Mouse (Mus musculus): Measurements from ENCODE around the gene Rtp1. TPM values are rescaled to one million over a fixed set of nuclear protein-coding genes. Genes with fewer than 3 reads are reported as not detected.
A peak's percentile ranks its signal among the peaks of the same experiment; 100 is the strongest.

Rtp1 gene
- polyA plus RNA-seq (2015; fragmentation: Nextera tagmentation; extraction: Ambion mirVana): 0.06 and 0.10 TPM in 2 replicates

DNA sequence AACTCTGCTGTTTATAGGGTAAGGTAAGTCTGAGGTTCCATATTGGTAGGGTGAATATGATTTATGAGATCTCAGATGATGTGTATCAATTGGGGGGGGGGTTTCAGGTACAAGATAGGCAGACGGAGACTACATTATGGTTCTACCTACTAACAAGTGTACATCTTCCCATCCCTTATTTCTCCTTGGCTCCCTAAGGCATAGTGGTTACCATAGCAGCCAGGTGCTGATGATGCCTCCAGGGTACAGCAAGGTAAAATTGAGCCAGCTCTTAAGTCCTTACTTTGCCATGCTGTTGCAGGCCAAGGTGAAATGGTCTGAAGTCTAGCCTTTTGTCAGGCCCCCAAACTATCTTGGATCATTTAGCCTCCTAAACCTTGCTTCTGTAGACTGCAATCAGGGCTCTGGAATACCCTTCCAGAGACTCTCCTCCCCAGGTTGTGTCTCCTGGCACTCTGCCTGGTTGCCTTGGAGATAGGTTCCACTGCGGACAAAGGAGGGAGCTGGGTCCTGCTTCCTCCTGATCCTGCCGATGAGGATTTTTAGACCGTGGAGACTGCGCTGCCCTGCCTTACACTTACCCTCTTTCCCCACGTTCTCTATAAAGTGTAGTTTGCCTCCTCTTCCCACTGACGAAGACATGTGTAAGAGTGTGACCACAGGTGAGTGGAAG lies at the start of gene Rtp1:
TSS of gene Rtp1 (plus strand) at position 487 of the 673 bp plus-strand sequence.
- Histone ChIP-seq H3K4me1 (replicated peaks) (no peaks in the 10 kb centered on the region), H3K4me3 (no peak within 1 kb of the TSS), H3K36me3 (no peaks in the 10 kb centered on the region), H3K9me3 (no peaks in the 10 kb centered on the region), H3K4me2 (no peak within 1 kb of the TSS), H3K27ac (replicated peaks) (no peak within 1 kb of the TSS), H3K27me3 (no peaks in the 10 kb centered on the region), H3K9ac (no peak within 1 kb of the TSS)
- 79% methylated on average over 7 of the region's 7 CpGs for WGBS
- ATAC-seq (ENCODE audit: low read depth): no peak

DNA sequence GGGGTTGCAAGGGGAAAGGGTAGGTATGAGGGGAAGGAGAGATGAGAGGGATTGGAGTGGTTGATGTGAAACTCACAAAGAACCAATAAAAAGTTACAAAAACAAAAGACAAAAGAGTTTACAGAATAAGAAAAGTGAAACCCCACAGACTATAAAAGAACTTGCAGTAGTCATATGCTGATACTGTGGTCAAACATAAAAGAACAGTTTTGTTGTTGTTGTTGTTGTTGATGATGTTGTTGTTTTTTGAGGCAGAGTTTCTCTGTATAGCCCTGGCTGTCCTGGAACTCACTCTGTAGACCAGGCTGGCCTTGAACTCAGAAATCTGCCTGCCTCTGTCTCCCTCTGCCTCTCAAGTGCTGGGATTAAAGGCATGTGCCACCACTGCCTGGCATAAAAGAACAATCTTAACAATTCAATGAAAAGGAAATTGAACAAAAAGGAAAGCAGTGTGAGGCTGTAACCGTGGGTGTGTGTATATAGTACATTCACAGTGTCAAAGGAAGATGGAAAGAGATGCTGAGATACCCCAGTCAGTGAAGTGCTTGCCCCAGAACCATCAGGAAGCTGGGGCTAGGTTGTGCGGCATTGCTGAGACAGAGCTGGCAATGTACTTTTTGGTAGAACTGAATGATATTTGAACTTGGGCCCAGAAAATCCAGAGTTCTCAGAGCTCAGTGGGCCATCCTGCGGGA lies 49.2 kb upstream of the Rtp1 start:
- Histone ChIP-seq H3K27me3 (no peaks in the 10 kb centered on the region), H3K9ac (no peak overlapping the region), H3K36me3 (no peaks in the 10 kb centered on the region), H3K4me2 (no peak overlapping the region), H3K4me1 (replicated peaks) (no peaks in the 10 kb centered on the region), H3K4me3 (no peak overlapping the region), H3K27ac (replicated peaks) (no peak overlapping the region), H3K9me3 (peaks cover 6% of the 10 kb centered on the region; the same call in 1 of the 2 replicates)
- WGBS: 72% methylated on average over 3 of the region's 3 CpGs
- ATAC-seq (ENCODE audit: low read depth): no peak

DNA sequence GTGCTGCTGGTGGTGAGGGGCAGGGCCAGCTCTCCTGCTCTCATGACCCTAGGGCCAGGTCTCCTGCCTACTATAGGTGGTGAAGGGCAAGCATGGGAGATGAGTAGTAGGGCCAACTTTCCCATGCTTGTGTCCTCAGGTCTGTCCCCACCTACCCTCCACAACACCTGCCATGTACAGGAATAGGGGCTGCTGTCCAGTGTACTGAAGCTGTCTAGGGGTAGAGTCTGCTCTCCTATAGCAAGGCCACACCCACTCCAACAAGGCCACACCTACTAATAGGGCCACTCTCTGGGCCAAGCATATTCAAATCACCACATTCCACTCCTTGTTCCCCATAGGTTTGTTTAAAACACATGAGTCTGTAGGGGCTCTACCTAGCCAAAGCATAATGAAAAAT lies 44.6 kb upstream of the Rtp1 start:
- ATAC-seq (ENCODE audit: low read depth): no peak
- Histone ChIP-seq H3K9ac (no peak overlapping the region), H3K27me3 (no peaks in the 10 kb centered on the region), H3K4me3 (no peak overlapping the region), H3K4me1 (replicated peaks) (no peaks in the 10 kb centered on the region), H3K4me2 (no peak overlapping the region), H3K27ac (replicated peaks) (no peak overlapping the region), H3K9me3 (peaks cover 10% of the 10 kb centered on the region; the same call in 1 of the 2 replicates), H3K36me3 (no peaks in the 10 kb centered on the region)

DNA sequence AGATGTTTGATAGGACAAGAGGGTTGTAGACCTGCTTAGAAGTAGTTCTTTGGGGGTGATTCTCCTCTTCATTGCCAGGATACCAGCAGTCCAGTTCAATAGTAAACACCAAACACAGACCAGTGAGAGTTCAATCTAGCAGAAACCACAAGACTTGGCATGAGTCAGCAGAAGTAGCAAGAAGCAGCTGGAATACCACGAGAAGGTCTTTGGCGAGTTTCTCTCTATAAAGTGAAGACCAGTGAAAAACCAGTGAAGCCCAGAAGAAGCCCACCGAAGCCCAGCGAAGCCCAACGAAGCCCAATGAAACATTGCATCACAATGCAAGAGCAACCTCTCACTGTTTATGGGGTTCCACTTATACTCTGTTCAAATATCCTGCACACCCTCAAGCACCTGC lies 31.0 kb upstream of the Rtp1 start:
- Histone ChIP-seq H3K4me1 (replicated peaks) (no peaks in the 10 kb centered on the region), H3K27ac (replicated peaks) (no peak overlapping the region), H3K27me3 (no peaks in the 10 kb centered on the region), H3K9me3 (no peaks in the 10 kb centered on the region), H3K36me3 (no peaks in the 10 kb centered on the region), H3K4me2 (no peak overlapping the region), H3K9ac (no peak overlapping the region), H3K4me3 (no peak overlapping the region)
- WGBS: 89% methylated on average over 5 of the region's 5 CpGs
- no peak for ATAC-seq (ENCODE audit: low read depth)

DNA sequence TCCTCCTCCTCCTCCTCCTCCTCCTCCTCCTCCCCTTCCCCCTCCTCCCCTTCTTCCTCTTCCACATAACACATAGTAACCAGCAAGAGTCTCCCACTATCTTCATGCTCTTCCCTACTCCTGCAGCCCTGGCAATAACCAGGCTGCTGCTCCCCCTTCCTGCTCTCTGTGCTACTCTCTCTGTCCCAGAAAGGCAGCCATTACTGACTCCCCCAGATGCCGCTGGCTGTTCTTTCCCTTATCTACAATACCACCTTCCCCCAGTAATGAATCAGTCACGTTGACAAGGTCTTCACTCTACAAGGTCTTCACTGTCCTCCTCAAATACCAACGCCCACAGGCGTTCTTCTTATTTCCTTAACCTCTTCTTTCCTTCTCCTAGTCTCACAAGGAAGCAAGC lies 27.5 kb upstream of the Rtp1 start:
- no peak for ATAC-seq (ENCODE audit: low read depth)
- no peaks in the 10 kb centered on the region for H3K4me1 ChIP-seq (replicated peaks)
- no peaks in the 10 kb centered on the region for H3K9me3 ChIP-seq
- no peak overlapping the region for H3K4me2 ChIP-seq
- 74% methylated on average over 4 of the region's 4 CpGs for WGBS
- H3K9ac ChIP-seq: no peak overlapping the region
- no peak overlapping the region for H3K4me3 ChIP-seq
- H3K36me3 ChIP-seq: no peaks in the 10 kb centered on the region
- H3K27me3 ChIP-seq: no peaks in the 10 kb centered on the region
- H3K27ac ChIP-seq (replicated peaks): no peak overlapping the region

DNA sequence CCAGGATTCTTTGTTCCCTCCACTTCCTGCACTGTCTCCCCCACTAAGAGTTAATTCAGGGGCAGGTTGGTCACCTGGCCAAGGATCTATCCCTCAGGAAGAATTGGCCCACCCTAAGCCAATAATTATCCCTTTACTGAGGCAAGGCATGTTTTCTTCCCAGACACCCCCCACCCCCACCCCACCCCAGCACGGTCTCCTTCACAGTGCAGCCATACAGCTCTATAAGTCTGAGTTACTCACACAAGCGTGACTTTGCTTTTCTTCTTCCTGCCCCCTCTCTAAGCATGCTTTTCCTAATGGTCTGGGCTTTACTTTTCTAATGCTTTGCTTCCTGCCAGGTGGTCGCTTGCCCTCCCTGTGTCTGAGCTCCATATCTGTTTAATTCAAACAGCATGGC lies 27.0 kb upstream of the Rtp1 start:
- 68% methylated on average over 3 of the region's 3 CpGs for WGBS
- Histone ChIP-seq H3K4me3 (no peak overlapping the region), H3K27me3 (no peaks in the 10 kb centered on the region), H3K9ac (no peak overlapping the region), H3K27ac (replicated peaks) (no peak overlapping the region), H3K36me3 (no peaks in the 10 kb centered on the region), H3K4me2 (no peak overlapping the region), H3K4me1 (replicated peaks) (no peaks in the 10 kb centered on the region), H3K9me3 (no peaks in the 10 kb centered on the region)
- ATAC-seq (ENCODE audit: low read depth): no peak

DNA sequence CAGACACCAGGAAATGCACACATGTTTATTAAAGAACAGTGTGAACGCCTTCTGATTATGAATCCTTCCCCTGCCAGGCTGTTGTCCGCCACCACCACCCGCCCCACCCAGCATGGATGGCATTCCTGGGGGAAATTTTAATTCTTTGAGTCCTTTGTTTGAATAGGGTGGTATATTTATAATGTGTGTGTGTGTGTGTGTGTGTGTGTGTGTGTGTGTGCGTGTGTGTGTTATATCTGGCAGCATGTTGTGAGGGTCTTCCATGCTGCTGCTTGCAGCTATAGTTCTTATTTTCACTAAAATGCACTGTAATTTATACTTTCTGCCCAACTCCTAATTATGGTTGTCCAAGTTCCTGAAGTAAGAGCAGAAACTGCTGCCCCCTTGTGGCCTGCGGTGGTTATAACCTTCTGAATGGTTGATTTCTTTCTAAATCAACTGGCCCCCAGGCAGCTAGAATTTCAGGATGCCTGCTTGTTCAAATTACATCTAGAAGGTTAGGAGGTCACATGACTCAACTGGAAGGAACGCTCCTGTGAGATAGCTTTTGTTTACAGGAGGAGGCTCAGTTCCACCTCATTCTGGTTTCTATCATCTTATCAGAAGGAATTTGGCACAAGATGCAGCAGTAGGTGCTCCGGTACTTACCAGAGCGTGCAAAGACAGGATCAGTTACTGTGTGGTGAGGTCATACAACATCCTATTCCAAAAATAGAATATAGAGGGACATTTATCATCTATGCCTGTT lies 25.8 kb upstream of the Rtp1 start:
- Histone ChIP-seq H3K27ac (replicated peaks) (no peak overlapping the region), H3K27me3 (no peaks in the 10 kb centered on the region), H3K4me2 (no peak overlapping the region), H3K4me3 (no peak overlapping the region), H3K9ac (no peak overlapping the region), H3K36me3 (no peaks in the 10 kb centered on the region), H3K4me1 (replicated peaks) (no peaks in the 10 kb centered on the region), H3K9me3 (no peaks in the 10 kb centered on the region)
- 52% methylated on average over 8 of the region's 8 CpGs for WGBS
- no peak for ATAC-seq (ENCODE audit: low read depth)

DNA sequence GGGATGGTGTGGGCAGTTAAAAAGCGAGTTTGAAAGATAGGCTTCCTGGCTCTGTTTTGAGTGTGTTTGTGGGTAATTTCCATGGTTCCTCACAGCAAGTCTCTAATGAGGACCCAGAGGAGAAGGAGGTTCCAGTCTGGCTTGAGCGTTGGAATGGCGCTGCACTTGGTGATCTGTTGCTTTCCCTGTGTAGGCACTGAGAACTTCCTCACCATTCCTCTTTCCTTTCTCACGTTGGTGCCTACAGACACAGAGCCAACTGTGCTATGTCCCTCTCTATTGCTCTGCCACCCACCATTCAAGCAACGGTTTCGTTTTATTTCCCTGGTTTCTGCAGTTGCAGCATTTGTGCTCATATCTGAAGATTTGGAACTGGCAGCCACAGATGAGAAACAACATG lies 16.0 kb upstream of the Rtp1 start:
- no peak overlapping the region for H3K9ac ChIP-seq
- 78% methylated on average over 6 of the region's 6 CpGs for WGBS
- no peaks in the 10 kb centered on the region for H3K27me3 ChIP-seq
- no peak overlapping the region for H3K4me2 ChIP-seq
- peaks cover 19% of the 10 kb centered on the region for H3K4me1 ChIP-seq (replicated peaks)
- H3K4me3 ChIP-seq: no peak overlapping the region
- no peak for ATAC-seq (ENCODE audit: low read depth)
- H3K27ac ChIP-seq (replicated peaks): no peak overlapping the region
- no peaks in the 10 kb centered on the region for H3K9me3 ChIP-seq
- no peaks in the 10 kb centered on the region for H3K36me3 ChIP-seq

DNA sequence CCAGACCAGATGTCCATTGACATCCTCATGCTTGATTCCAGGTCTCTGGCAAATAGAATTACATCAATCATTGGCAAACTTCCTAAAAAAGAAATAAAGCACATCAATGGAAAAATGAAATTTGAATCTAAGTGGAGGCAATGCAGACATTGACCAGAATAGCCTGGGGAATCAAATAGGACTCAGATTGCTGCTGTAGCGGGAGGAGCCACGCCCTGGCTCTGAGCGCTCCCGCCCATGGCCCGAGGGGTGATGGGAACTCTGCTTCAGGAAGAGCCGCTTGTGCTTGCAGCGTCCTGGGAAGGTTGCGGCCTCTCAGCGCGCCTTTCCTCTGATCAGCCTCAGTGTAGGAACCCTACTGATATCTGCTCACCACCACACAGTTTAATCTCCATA lies 12.7 kb upstream of the Rtp1 start:
- Histone ChIP-seq H3K36me3 (no peaks in the 10 kb centered on the region), H3K4me1 (replicated peaks) (peaks cover 21% of the 10 kb centered on the region), H3K9me3 (no peaks in the 10 kb centered on the region), H3K9ac (no peak overlapping the region), H3K27ac (replicated peaks) (peak overlapping the region; percentile 66), H3K4me2 (peak overlapping the region; percentile 41), H3K4me3 (no peak overlapping the region), H3K27me3 (no peaks in the 10 kb centered on the region)
- no peak for ATAC-seq (ENCODE audit: low read depth)
- 31% methylated on average over 10 of the region's 10 CpGs for WGBS

DNA sequence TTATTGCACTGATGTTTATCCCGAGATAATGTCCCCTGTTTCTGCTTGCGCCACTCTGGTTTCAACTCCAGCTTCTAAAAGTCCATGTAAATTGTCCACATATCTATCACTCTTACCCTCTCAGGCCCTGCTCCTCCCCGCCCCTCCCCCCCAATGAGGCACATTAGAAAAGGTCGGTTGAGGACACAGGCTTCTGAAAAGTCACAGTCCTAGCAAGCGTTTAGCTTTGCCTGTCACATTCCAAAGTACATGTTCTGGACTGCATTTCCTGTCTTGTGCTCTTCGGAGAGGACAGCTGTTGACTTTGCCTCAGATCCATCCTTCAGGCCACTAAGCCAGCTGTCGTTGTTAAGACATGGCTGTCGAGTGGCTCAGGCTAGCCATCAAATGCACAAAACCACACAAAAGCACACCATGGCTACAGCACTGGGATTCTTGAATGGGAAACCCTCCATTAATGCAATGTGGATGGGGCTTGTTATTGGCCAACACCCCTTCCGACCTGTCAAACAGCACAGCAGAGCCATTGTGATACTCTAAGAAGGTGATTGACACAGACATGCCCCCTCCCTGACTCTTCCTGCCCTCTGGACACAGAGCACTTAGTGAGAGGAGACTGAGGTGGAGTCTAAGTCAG lies 12.2 kb upstream of the Rtp1 start:
- no peaks in the 10 kb centered on the region for H3K9me3 ChIP-seq
- H3K9ac ChIP-seq: no peak overlapping the region
- peak; percentile 17; the same call in 1 of the 2 replicates for ATAC-seq (ENCODE audit: low read depth)
- peak overlapping the region; percentile 41 for H3K4me2 ChIP-seq
- no peaks in the 10 kb centered on the region for H3K36me3 ChIP-seq
- no peaks in the 10 kb centered on the region for H3K27me3 ChIP-seq
- H3K4me1 ChIP-seq (replicated peaks): peaks cover 21% of the 10 kb centered on the region
- peak overlapping the region; percentile 66 for H3K27ac ChIP-seq (replicated peaks)
- 47% methylated on average over 9 of the region's 9 CpGs for WGBS
- no peak overlapping the region for H3K4me3 ChIP-seq

DNA sequence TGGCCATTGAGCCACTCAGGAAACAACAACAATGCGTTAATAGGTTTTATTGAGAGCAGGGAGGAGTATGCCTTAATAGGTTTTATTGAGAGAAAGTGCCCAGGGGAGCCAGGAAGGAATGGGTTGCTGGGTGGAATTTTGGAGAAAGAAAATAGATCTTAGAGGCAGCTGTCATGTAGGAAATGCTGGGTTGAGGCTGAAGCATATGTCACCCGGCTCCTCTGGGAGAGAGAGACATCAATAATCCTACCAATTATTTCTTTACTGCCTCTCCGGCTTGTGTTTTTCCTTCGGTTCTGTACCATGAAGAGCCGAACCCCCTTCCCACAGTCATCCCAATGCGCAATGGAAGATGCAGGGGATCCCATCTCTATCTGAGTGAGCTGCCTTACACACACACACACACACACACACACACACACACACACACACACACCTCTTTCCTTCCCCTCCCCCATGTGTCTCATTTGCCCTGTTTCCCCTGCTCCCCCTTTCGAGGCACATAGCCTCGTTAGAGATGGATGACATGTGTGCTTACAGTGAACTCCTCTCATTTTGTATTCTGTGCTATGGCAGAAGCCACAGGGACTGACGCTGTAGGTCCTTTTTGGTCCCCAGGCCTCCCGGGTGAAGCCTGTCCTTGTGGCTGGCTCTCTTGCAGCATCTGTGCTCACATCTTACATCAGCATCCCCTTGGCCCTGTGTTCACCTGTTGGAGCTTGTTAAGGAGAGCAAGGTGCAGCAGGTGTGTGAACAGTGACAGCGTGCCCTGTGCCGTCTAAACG lies 11.3 kb upstream of the Rtp1 start:
- peak; percentile 64; the same call in 1 of the 2 replicates for ATAC-seq (ENCODE audit: low read depth)
- Histone ChIP-seq H3K4me1 (replicated peaks) (peaks cover 21% of the 10 kb centered on the region), H3K4me2 (peak overlapping the region; percentile 11), H3K36me3 (no peaks in the 10 kb centered on the region), H3K9me3 (no peaks in the 10 kb centered on the region), H3K9ac (0 out of 2 replicates have a peak overlapping the region, but pooled peaks have one; percentile 12), H3K4me3 (no peak overlapping the region), H3K27me3 (no peaks in the 10 kb centered on the region), H3K27ac (replicated peaks) (peak overlapping the region; percentile 69)
- WGBS: 39% methylated on average over 13 of the region's 13 CpGs

All from neural tube, embryonic 13.5 days (tissue).